Mouse (Mus musculus): ENCODE data around the gene Aldh1a3. TPM values are rescaled to one million over a fixed set of nuclear protein-coding genes. Genes with fewer than 3 reads are reported as not detected.

The Aldh1a3 gene
- 1.5 and 1.7 TPM in 2 replicates for polyA plus RNA-seq (2015; fragmentation: Nextera tagmentation; extraction: Ambion mirVana)

- H3K27me3 ChIP-seq (ENCODE audit: control insufficient read depth, insufficient read depth, low read depth, low read length), result peaks cover 48% of the 10 kb centered on the region
- ATAC-seq (ENCODE audit: low read depth), result peak; percentile 89
- H3K4me3 ChIP-seq (ENCODE audit: low read length), result peak within 1 kb of the TSS; percentile 48
Observed at GRCm38 (mm10) chr7:66427437-66428161, at the start of gene Aldh1a3. Gene Aldh1a3 (minus strand): TSS chr7:66427517.

DNA sequence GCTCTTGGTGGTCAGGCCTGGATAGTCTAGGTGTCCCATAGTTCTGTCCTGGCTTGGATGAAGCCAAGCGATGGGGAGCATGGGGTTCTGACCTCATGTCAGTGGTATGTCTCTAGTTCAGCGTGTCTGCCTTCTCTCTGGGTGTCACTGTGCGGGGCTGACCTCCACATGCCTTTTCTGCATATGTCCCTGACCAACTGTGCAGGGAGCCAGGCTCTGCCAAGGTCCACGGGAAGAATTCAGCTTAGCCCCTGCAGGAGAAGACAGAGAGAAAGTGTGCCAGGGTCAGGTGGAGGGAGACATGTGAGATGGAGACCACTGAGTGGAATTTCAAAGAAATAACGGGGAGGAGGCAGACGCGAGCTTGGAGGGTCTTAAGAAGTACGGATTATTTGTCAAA lies 49.0 kb upstream of the Aldh1a3 start:
- H3K9ac ChIP-seq (ENCODE audit: low read length), result no peak overlapping the region
- H3K9me3 ChIP-seq (ENCODE audit: control insufficient read depth, low read length), result no peaks in the 10 kb centered on the region
- ATAC-seq (ENCODE audit: low read depth), result no peak
- H3K4me3 ChIP-seq (ENCODE audit: low read length), result no peak overlapping the region
- H3K4me2 ChIP-seq (ENCODE audit: low read depth, low read length), result no peak overlapping the region
- H3K4me1 ChIP-seq (replicated peaks; ENCODE audit: control insufficient read depth, insufficient read depth, low read length), result no peaks in the 10 kb centered on the region
- no peak overlapping the region for H3K27ac ChIP-seq (ENCODE audit: low read length)
- 45% methylated on average over 8 of the region's 8 CpGs for WGBS
- H3K36me3 ChIP-seq (ENCODE audit: control insufficient read depth, insufficient read depth, low read length), result no peaks in the 10 kb centered on the region
- H3K27me3 ChIP-seq (ENCODE audit: control insufficient read depth, insufficient read depth, low read depth, low read length), result no peaks in the 10 kb centered on the region

More at GRCm38 (mm10) chr7:66427437-66428161, at the start of gene Aldh1a3:
- Histone ChIP-seq H3K27ac (ENCODE audit: low read length) (no peak within 1 kb of the TSS), H3K4me1 (replicated peaks; ENCODE audit: control insufficient read depth, insufficient read depth, low read length) (peaks cover 3% of the 10 kb centered on the region; the same call in 1 of the 2 replicates), H3K36me3 (ENCODE audit: control insufficient read depth, insufficient read depth, low read length) (no peaks in the 10 kb centered on the region), H3K9me3 (ENCODE audit: control insufficient read depth, low read length) (no peaks in the 10 kb centered on the region), H3K4me2 (ENCODE audit: low read depth, low read length) (peak within 1 kb of the TSS; percentile 65), H3K9ac (ENCODE audit: low read length) (peak within 1 kb of the TSS; percentile 12)
- under 1% methylated on average over 47 of the region's 56 CpGs for whole genome bisulfite sequencing

DNA sequence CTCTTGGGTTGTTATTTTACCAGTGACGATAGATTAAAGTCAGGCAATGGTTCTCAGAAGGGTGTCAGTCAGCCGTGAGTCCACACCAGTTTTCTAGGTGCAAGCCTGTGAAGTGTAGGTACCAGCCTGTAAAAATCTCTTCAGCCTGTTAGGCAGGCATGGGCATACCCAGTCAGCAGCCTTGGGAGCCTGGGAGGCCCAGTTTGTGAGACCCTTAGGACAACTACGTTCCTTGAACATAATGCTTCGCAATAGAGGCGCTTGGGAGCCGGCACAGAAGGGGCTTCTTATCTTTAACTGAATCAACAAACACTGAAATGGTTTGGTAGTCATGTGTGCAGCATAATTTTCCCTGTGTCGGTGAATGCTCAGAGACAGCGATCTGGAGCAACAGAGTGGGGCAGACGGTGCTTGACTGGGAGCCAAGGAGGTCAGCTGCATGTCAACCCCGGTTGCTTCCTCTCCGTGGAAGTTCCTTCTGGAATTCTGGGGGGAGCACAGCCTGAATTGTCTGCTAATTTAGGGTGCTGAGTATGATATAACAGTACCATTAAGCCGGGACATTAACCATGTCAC lies 44.4 kb upstream of the Aldh1a3 start:
- no peak overlapping the region for H3K9ac ChIP-seq (ENCODE audit: low read length)
- no peaks in the 10 kb centered on the region for H3K36me3 ChIP-seq (ENCODE audit: control insufficient read depth, insufficient read depth, low read length)
- no peak overlapping the region for H3K27ac ChIP-seq (ENCODE audit: low read length)
- WGBS, result 32% methylated on average over 12 of the region's 12 CpGs
- H3K4me1 ChIP-seq (replicated peaks; ENCODE audit: control insufficient read depth, insufficient read depth, low read length), result no peaks in the 10 kb centered on the region
- H3K9me3 ChIP-seq (ENCODE audit: control insufficient read depth, low read length), result no peaks in the 10 kb centered on the region
- H3K4me2 ChIP-seq (ENCODE audit: low read depth, low read length), result no peak overlapping the region
- no peak; the same call in 1 of the 2 replicates for ATAC-seq (ENCODE audit: low read depth)
- no peak overlapping the region for H3K4me3 ChIP-seq (ENCODE audit: low read length)
- no peaks in the 10 kb centered on the region for H3K27me3 ChIP-seq (ENCODE audit: control insufficient read depth, insufficient read depth, low read depth, low read length)

- Histone ChIP-seq H3K27me3 (ENCODE audit: control insufficient read depth, insufficient read depth, low read depth, low read length) (no peaks in the 10 kb centered on the region), H3K4me1 (replicated peaks; ENCODE audit: control insufficient read depth, insufficient read depth, low read length) (no peaks in the 10 kb centered on the region), H3K36me3 (ENCODE audit: control insufficient read depth, insufficient read depth, low read length) (no peaks in the 10 kb centered on the region), H3K9me3 (ENCODE audit: control insufficient read depth, low read length) (no peaks in the 10 kb centered on the region), H3K4me2 (ENCODE audit: low read depth, low read length) (no peak overlapping the region), H3K4me3 (ENCODE audit: low read length) (no peak overlapping the region), H3K9ac (ENCODE audit: low read length) (no peak overlapping the region), H3K27ac (ENCODE audit: low read length) (no peak overlapping the region)
- 93% methylated on average over 14 of the region's 14 CpGs for WGBS
- ATAC-seq (ENCODE audit: low read depth), result no peak
Observed at GRCm38 (mm10) chr7:66466641-66467040, 39.3 kb upstream of the Aldh1a3 start.

DNA sequence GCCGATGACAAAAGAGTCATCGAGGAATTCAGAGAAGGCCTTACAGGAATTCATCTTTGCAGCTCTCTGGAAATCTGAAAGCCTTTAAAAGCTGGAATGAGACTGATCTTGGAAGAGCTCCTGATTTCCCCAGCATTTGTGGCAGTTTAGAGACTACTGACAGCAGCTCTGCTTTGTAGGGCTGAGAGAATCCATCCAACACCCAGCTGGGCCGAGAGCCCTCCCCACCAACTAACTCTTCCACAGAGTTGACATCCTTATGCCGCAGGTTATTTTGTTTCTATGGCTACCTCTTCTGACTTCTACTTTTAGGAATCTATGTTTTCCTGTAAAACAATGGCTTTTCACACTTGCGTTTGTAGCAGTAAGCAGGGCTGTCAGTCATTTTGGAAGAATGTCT lies 37.9 kb upstream of the Aldh1a3 start:
- Histone ChIP-seq H3K36me3 (ENCODE audit: control insufficient read depth, insufficient read depth, low read length) (no peaks in the 10 kb centered on the region), H3K27ac (ENCODE audit: low read length) (no peak overlapping the region), H3K4me2 (ENCODE audit: low read depth, low read length) (no peak overlapping the region), H3K4me3 (ENCODE audit: low read length) (no peak overlapping the region), H3K9ac (ENCODE audit: low read length) (no peak overlapping the region), H3K27me3 (ENCODE audit: control insufficient read depth, insufficient read depth, low read depth, low read length) (no peaks in the 10 kb centered on the region), H3K9me3 (ENCODE audit: control insufficient read depth, low read length) (no peaks in the 10 kb centered on the region), H3K4me1 (replicated peaks; ENCODE audit: control insufficient read depth, insufficient read depth, low read length) (no peaks in the 10 kb centered on the region)
- WGBS, result 81% methylated on average over 5 of the region's 5 CpGs
- no peak for ATAC-seq (ENCODE audit: low read depth)

DNA sequence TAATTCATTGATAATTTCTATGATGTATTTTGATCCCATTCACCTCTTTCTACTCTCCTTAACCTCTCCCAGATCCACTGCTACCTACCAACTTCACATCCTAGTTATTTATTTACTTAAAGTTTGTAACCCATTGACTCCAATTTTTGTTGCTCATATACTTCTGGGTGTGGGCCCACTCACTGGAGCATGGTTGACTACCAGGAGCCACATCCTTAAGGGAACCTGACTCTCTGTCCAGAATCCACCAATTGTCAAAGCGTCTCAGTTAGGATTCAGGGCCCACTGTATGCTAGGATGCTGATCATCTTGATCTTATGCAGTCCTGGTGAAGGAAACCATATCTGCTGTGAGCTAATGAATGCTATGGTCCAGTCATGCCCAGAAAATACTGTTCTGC lies 35.8 kb upstream of the Aldh1a3 start:
- Histone ChIP-seq H3K27me3 (ENCODE audit: control insufficient read depth, insufficient read depth, low read depth, low read length) (no peaks in the 10 kb centered on the region), H3K4me3 (ENCODE audit: low read length) (no peak overlapping the region), H3K4me2 (ENCODE audit: low read depth, low read length) (no peak overlapping the region), H3K27ac (ENCODE audit: low read length) (no peak overlapping the region), H3K36me3 (ENCODE audit: control insufficient read depth, insufficient read depth, low read length) (no peaks in the 10 kb centered on the region), H3K9me3 (ENCODE audit: control insufficient read depth, low read length) (no peaks in the 10 kb centered on the region), H3K9ac (ENCODE audit: low read length) (no peak overlapping the region), H3K4me1 (replicated peaks; ENCODE audit: control insufficient read depth, insufficient read depth, low read length) (no peaks in the 10 kb centered on the region)
- no peak for ATAC-seq (ENCODE audit: low read depth)
- WGBS, result 92% methylated on average over 1 of the region's 1 CpGs

- Histone ChIP-seq H3K4me1 (replicated peaks; ENCODE audit: control insufficient read depth, insufficient read depth, low read length) (peaks cover 10% of the 10 kb centered on the region), H3K27me3 (ENCODE audit: control insufficient read depth, insufficient read depth, low read depth, low read length) (no peaks in the 10 kb centered on the region), H3K27ac (ENCODE audit: low read length) (no peak overlapping the region), H3K4me2 (ENCODE audit: low read depth, low read length) (no peak overlapping the region), H3K4me3 (ENCODE audit: low read length) (no peak overlapping the region), H3K9ac (ENCODE audit: low read length) (no peak overlapping the region), H3K36me3 (ENCODE audit: control insufficient read depth, insufficient read depth, low read length) (no peaks in the 10 kb centered on the region), H3K9me3 (ENCODE audit: control insufficient read depth, low read length) (no peaks in the 10 kb centered on the region)
- WGBS, result 44% methylated on average over 12 of the region's 12 CpGs
- no peak for ATAC-seq (ENCODE audit: low read depth)
Observed at GRCm38 (mm10) chr7:66451622-66452295, 24.4 kb upstream of the Aldh1a3 start.

- 9% methylated on average over 15 of the region's 16 CpGs for WGBS
- no peaks in the 10 kb centered on the region for H3K9me3 ChIP-seq (ENCODE audit: control insufficient read depth, low read length)
- no peaks in the 10 kb centered on the region for H3K36me3 ChIP-seq (ENCODE audit: control insufficient read depth, insufficient read depth, low read length)
- H3K27ac ChIP-seq (ENCODE audit: low read length), result no peak overlapping the region
- H3K27me3 ChIP-seq (ENCODE audit: control insufficient read depth, insufficient read depth, low read depth, low read length), result no peaks in the 10 kb centered on the region
- H3K4me2 ChIP-seq (ENCODE audit: low read depth, low read length), result peak overlapping the region; percentile 60
- peaks cover 10% of the 10 kb centered on the region for H3K4me1 ChIP-seq (replicated peaks; ENCODE audit: control insufficient read depth, insufficient read depth, low read length)
- H3K9ac ChIP-seq (ENCODE audit: low read length), result peak overlapping the region; percentile 40
- H3K4me3 ChIP-seq (ENCODE audit: low read length), result peak overlapping the region; percentile 35
- peak; percentile 62; the same call in 1 of the 2 replicates for ATAC-seq (ENCODE audit: low read depth)
Observed at GRCm38 (mm10) chr7:66449971-66450752, 22.8 kb upstream of the Aldh1a3 start.

Data from lung, embryonic 16.5 days (tissue).